Mouse (Mus musculus): ENCODE measurements around the gene Gpc6.

DNA sequence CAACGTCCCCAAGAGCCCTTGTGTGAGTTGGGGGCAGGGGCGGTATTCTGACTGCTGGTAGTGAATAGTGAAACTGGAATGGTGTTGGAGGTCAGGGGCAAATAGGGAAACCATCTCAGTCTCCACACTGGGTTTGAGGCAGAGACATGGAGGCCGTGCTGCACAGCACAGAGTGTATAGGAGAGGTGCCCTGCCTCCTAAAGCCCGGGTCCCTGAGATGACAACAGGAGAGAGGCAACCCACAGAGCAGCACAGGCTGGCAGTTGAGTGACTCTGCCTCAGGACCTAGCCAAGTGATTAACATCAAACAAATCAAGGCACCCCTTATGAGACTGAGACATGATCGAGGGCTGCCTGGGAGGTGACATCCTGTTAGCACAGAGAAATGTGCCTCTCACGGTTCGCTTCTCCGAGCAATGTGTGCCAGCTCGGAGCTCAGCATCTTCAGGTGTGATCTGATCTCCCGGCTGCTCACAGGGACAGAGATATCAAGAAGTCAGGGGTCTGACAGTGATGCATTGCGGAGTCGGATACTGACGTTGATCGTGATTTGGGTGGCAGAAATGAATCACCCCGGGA, 860.5 kb downstream of the Gpc6 start:
- TF ChIP-seq EP300 (optimal IDR thresholded peaks at IDR 0.05), result no peak
- TF ChIP-seq CTCF (IDR thresholded peaks at IDR 0.05; ENCODE audit: low read depth), result no peak

All from stomach, postnatal 0 days (tissue).